Mouse (Mus musculus) stomach, embryonic 16.5 days (tissue): ENCODE results near the gene Gpx4. TPM values are rescaled to one million over a fixed set of nuclear protein-coding genes. Genes with fewer than 3 reads are reported as not detected.

ENCODE experiments used
- ATAC-seq: fragments of 200-750 bp; cut with Nextera tagmentation; 2 replicates; pipeline ENCODE4 v1.8.0; 2017; ENCODE audit warnings: moderate number of reproducible peaks, moderate TSS enrichment; ENCODE audit not compliant: insufficient read depth, low FRiP score
- H3K27ac ChIP-seq: fragments of 300-500 bp; sonication (generic); 2 replicates; pipeline ENCODE4 v1.5.1; 2014; ENCODE audit warnings: low read length
- H3K27me3 ChIP-seq: fragments of 300-500 bp; sonication (generic); 2 replicates; pipeline ENCODE4 v1.6.1; 2014; ENCODE audit warnings: low read length, control low read depth, mixed read lengths; ENCODE audit not compliant: control insufficient read depth, insufficient read depth
- H3K36me3 ChIP-seq: fragments of 300-500 bp; sonication (generic); 2 replicates; pipeline ENCODE4 v1.6.1; 2014; ENCODE audit warnings: low read length; ENCODE audit not compliant: control insufficient read depth, insufficient read depth
- H3K4me1 ChIP-seq: fragments of 300-500 bp; sonication (generic); 2 replicates; pipeline ENCODE4 v1.6.1; 2014; ENCODE audit warnings: low read length, control low read depth, mixed read lengths; ENCODE audit not compliant: control insufficient read depth, insufficient read depth
- H3K4me2 ChIP-seq: fragments of 300-500 bp; sonication (generic); 2 replicates; pipeline ENCODE4 v1.6.1; 2014; ENCODE audit warnings: low read depth, low read length, mixed read lengths
- H3K4me3 ChIP-seq: fragments of 300-500 bp; sonication (generic); replicated peaks from 2 replicates; pipeline ENCODE4 v1.5.1; 2014; ENCODE audit warnings: mild to moderate bottlenecking, low read length
- H3K9ac ChIP-seq: fragments of 300-500 bp; sonication (generic); 2 replicates; pipeline ENCODE4 v1.6.1; 2014; ENCODE audit warnings: low read length
- H3K9me3 ChIP-seq: fragments of 300-500 bp; sonication (generic); replicated peaks from 2 replicates; pipeline ENCODE4 v1.6.1; 2016; ENCODE audit warnings: low read length, control low read depth; ENCODE audit not compliant: control insufficient read depth
- WGBS: fragments of 180-500 bp; shearing (Covaris S2); extraction: QIAGEN DNeasy Blood & Tissue Kit; methylation state at CpG from one replicate; pipeline ENCODE4 v1.1.7; 2014; 5-methylcytosine and 5-hydroxymethylcytosine counted together
- polyA plus RNA-seq: library from polyadenylated mRNA; unstranded; fragments of >200 nt; fragmentation: Nextera tagmentation; extraction: Ambion mirVana; gene quantifications from 2 replicates; pipeline ENCODE4 v1.2.1, GENCODE M21; 2015

Gene Gpx4
- polyA plus RNA-seq, 1 experiment from 2014 or later: 507 TPM

DNA sequence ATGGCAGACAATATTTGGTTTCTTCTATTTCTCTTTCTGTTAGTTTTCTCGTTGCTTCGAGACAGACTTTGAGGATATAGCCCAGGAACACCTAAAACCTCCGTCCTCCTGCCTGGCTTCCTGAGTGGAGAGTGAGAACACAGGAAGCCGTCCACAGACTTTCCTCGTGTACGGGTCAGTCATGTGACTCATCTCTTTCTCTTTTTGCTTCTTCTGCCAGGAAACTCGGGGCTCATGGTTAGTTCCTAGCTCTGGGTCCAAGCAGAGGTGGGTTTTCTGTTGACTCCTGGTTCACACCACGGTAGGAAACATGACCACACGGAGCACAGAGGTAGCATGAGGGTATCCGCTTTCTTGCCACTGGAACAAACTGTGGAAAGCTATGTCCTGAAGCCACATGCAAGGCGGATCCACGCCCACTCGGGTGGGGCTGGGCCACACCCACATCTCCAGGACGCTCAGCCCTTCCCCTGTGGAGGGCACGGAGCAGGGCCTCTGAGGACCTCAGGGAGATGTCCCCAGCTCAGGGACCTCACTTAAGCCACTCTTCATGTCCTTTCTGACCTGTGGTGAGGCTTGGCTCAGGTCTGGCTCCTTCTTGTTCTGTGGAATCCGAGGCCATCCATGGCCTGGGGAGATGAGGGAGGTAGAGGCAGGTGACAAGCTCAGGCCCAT, 33.6 kb downstream of the Gpx4 start:
- Histone ChIP-seq H3K4me3 (no peak overlapping the region), H3K9me3 (no peaks in the 10 kb centered on the region), H3K27ac (no peak overlapping the region), H3K36me3 (peaks cover 8% of the 10 kb centered on the region), H3K4me2 (no peak overlapping the region), H3K27me3 (no peaks in the 10 kb centered on the region), H3K9ac (0 out of 2 replicates have a peak overlapping the region, but pooled peaks have one; percentile 30), H3K4me1 (peaks cover 13% of the 10 kb centered on the region)
- 0 out of 2 replicates have a peak, but pooled peaks have one; percentile 39 for ATAC-seq
- 73% methylated on average over 16 of the region's 16 CpGs for WGBS

GRCm38 (mm10) chr10:80081075-80081474, 34.1 kb downstream of the Gpx4 start:
- H3K4me1 ChIP-seq: peaks cover 11% of the 10 kb centered on the region
- H3K27me3 ChIP-seq: no peaks in the 10 kb centered on the region
- H3K4me2 ChIP-seq: no peak overlapping the region
- no peak overlapping the region for H3K27ac ChIP-seq
- peaks cover 8% of the 10 kb centered on the region for H3K36me3 ChIP-seq
- no peak for ATAC-seq
- no peaks in the 10 kb centered on the region for H3K9me3 ChIP-seq
- WGBS: 61% methylated on average over 3 of the region's 3 CpGs
- no peak overlapping the region for H3K4me3 ChIP-seq
- H3K9ac ChIP-seq: no peak overlapping the region

GRCm38 (mm10) chr10:80084817-80085487, 38.0 kb downstream of the Gpx4 start:
- H3K36me3 ChIP-seq: peaks cover 8% of the 10 kb centered on the region
- H3K9me3 ChIP-seq: no peaks in the 10 kb centered on the region
- peak; percentile 39; the same call in 1 of the 2 replicates for ATAC-seq
- peak overlapping the region; percentile 36; the same call in 1 of the 2 replicates for H3K9ac ChIP-seq
- no peaks in the 10 kb centered on the region for H3K27me3 ChIP-seq
- H3K4me2 ChIP-seq: no peak overlapping the region
- WGBS: 59% methylated on average over 9 of the region's 9 CpGs
- H3K4me3 ChIP-seq: no peak overlapping the region
- peak overlapping the region; percentile 50 for H3K27ac ChIP-seq
- peaks cover 11% of the 10 kb centered on the region for H3K4me1 ChIP-seq

- Histone ChIP-seq H3K36me3 (peaks cover 4% of the 10 kb centered on the region), H3K4me2 (no peak overlapping the region), H3K4me3 (no peak overlapping the region), H3K27ac (no peak overlapping the region), H3K9ac (peak overlapping the region; percentile 13), H3K4me1 (peaks cover 6% of the 10 kb centered on the region; the same call in 1 of the 2 replicates), H3K27me3 (no peaks in the 10 kb centered on the region), H3K9me3 (no peaks in the 10 kb centered on the region)
- 53% methylated on average over 3 of the region's 3 CpGs for WGBS
- no peak for ATAC-seq
Measured at GRCm38 (mm10) chr10:80086847-80087246, 39.9 kb downstream of the Gpx4 start.

- Histone ChIP-seq H3K4me3 (no peak overlapping the region), H3K36me3 (no peaks in the 10 kb centered on the region), H3K4me1 (peaks cover 6% of the 10 kb centered on the region; the same call in 1 of the 2 replicates), H3K4me2 (no peak overlapping the region), H3K9me3 (no peaks in the 10 kb centered on the region), H3K27me3 (no peaks in the 10 kb centered on the region), H3K9ac (no peak overlapping the region), H3K27ac (no peak overlapping the region)
- 86% methylated on average over 8 of the region's 8 CpGs for WGBS
- no peak for ATAC-seq
Measured at GRCm38 (mm10) chr10:80087483-80087882, 40.5 kb downstream of the Gpx4 start.

DNA sequence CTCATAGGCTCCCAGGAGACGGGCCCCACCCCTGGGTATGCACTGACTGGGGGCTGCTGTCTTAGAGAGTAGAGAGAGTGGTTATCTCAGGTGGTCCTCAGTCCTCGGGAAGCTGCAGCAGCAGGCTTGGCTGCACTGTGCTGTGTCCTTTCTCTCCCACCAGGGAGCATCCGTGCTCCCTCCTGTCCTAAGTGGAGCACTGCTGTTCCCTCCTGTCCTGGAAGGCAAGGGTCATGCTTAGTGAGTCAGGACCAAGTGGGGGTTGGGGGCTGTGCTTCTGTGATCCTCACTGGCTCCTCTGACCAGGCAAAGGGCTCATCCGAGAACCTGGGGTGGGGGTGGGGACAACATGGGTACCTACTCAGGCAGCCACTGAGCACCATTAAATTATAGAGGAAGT, 42.2 kb downstream of the Gpx4 start:
- peaks cover 11% of the 10 kb centered on the region for H3K4me1 ChIP-seq
- no peak for ATAC-seq
- H3K27me3 ChIP-seq: no peaks in the 10 kb centered on the region
- WGBS: 47% methylated on average over 4 of the region's 4 CpGs
- no peak overlapping the region for H3K9ac ChIP-seq
- no peaks in the 10 kb centered on the region for H3K9me3 ChIP-seq
- no peaks in the 10 kb centered on the region for H3K36me3 ChIP-seq
- no peak overlapping the region for H3K4me2 ChIP-seq
- no peak overlapping the region for H3K27ac ChIP-seq
- H3K4me3 ChIP-seq: no peak overlapping the region

- Histone ChIP-seq H3K27ac (peak overlapping the region; percentile 15), H3K4me1 (peaks cover 16% of the 10 kb centered on the region; the same call in 1 of the 2 replicates), H3K27me3 (no peaks in the 10 kb centered on the region), H3K9me3 (no peaks in the 10 kb centered on the region), H3K4me2 (no peak overlapping the region), H3K4me3 (no peak overlapping the region), H3K9ac (no peak overlapping the region), H3K36me3 (no peaks in the 10 kb centered on the region)
- WGBS: 92% methylated on average over 6 of the region's 6 CpGs
- no peak for ATAC-seq
Measured at GRCm38 (mm10) chr10:80091527-80091926, 44.6 kb downstream of the Gpx4 start.

DNA sequence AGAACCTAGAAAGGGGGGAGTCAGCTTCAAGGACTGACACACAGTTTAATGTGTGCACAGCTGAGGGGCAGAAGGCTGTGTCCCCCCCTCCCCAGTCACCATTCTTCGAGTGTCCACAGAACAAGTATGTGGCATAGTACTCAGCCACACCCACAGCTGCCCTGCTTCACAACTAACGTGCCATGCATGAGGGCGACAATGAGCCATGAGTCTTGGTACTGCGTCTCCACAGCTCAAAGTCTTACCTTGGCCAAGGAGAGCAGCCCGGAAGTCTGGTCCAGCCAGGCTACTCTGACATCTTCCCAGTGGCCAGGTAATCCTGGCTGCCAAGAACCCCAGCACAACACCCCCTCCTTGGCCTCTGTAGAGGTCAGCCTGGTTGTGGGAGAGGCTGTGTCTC, 45.7 kb downstream of the Gpx4 start:
- Histone ChIP-seq H3K27ac (no peak overlapping the region), H3K9ac (no peak overlapping the region), H3K4me2 (no peak overlapping the region), H3K4me3 (no peak overlapping the region), H3K4me1 (peaks cover 23% of the 10 kb centered on the region), H3K27me3 (no peaks in the 10 kb centered on the region), H3K9me3 (no peaks in the 10 kb centered on the region), H3K36me3 (no peaks in the 10 kb centered on the region)
- whole genome bisulfite sequencing: 73% methylated on average over 5 of the region's 5 CpGs
- ATAC-seq: no peak

DNA sequence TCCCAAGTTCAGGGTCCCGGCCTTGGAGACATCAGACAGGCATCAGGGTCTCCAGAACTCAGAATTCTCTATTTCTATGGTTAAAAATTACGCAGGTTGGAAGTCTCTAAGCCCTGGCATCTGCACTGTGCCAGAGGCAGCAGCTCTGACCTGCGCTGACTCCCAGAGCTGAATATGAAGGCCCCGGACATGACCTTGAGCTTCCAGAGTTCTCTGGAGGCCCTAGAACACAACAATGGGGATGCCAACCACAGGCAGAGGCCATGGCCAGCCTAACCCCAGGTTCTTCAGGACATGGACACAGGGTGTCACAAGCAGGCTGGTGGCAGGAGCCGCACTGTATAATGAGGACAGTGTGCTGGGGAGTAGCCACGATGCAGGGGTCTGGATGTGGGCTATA, 47.1 kb downstream of the Gpx4 start:
- WGBS: 87% methylated on average over 6 of the region's 6 CpGs
- peaks cover 30% of the 10 kb centered on the region for H3K4me1 ChIP-seq

More for the DNA sequence above, 47.1 kb downstream of the Gpx4 start:
- Histone ChIP-seq H3K27me3 (no peaks in the 10 kb centered on the region), H3K9ac (no peak overlapping the region), H3K36me3 (no peaks in the 10 kb centered on the region), H3K4me3 (no peak overlapping the region), H3K27ac (no peak overlapping the region), H3K4me2 (no peak overlapping the region), H3K9me3 (no peaks in the 10 kb centered on the region)
- no peak for ATAC-seq
